Mouse (Mus musculus): Measurements from ENCODE around the gene Syt13.

Syt13 gene

GRCm38 (mm10) chr2:92991976-92992375 lies 77.1 kb downstream of the Syt13 start:
- DNase-seq (ENCODE audit: extremely low read depth, low read depth, low spot score), result no peak

DNA sequence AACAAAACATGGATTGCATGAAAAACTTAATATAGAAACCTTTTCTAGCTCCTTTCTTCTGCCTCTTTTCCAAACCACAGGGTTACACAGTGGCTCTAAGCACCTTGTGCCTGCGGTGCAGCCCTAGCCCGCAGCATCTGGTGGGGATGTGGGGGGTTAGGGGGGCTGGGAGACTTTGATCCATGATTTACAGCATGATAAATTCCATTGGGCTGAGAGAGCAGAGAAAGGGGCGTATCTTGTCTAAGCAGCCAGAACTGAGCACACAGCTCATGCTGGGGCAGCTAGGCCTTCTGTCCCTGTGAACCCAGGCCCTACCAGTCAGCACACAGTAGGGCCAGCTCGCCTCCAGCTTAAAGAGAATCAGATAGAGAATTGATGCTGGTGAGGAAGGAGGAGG lies 90.1 kb downstream of the Syt13 start:
- DNase-seq (ENCODE audit: extremely low read depth, low read depth, low spot score), result no peak
